In genomic region chr12:31240470-31240869, GRCm38 (mm10) we compare ENCODE assay signal across 24 mouse cellular contexts. TPM values are rescaled to one million over a fixed set of nuclear protein-coding genes. Genes with fewer than 3 reads are reported as not detected.
DNase-seq lines count a peak whose midpoint lies in the region; ATAC-seq and TF ChIP-seq lines count a peak whose summit lies in the region.
"Had no signal": no experiment of that assay in that cellular context is flagged by ENCODE, and none has a peak within 500 bp of the region (broad histone marks: within the 10 kb centered on the region; RNA-seq: fewer than 3 reads in every experiment).

TSS of gene Gm6993 (plus strand) at chr12:31240770.

- 0 out of 2 replicates have a peak within 1 kb of the TSS, but pooled peaks have one; percentile 12 for H3K27ac ChIP-seq in ES-Bruce4 (ENCODE audit: insufficient read depth, low read length)

- no peak for TF ChIP-seq CTCF in ES-Bruce4 (IDR thresholded peaks at IDR 0.05; ENCODE audit: low read depth, low read length)

- DNase-seq in kidney, adult 8-10 months: no peak
- DNase-seq: adrenal gland, adult 2 months; adrenal gland, adult 8-10 months; adrenal gland, postnatal 10 days; adrenal gland, postnatal 14 days; adrenal gland, postnatal 25 days; adrenal gland, postnatal 36 days; B cell, adult 2 months; cerebellum, adult 11 months had no signal

- H3K4me1 ChIP-seq in megakaryocyte, embryonic 14.5 days: no peaks in the 10 kb centered on the region
- peaks cover 3% of the 10 kb centered on the region for H3K4me1 ChIP-seq in ES-Bruce4 (ENCODE audit: control insufficient read depth, insufficient read depth, low read length)

- no peak for TF ChIP-seq POLR2A in ES-Bruce4 (IDR thresholded peaks at IDR 0.05; ENCODE audit: insufficient read depth, low read length)

- no peaks in the 10 kb centered on the region for H3K27me3 ChIP-seq in megakaryocyte, embryonic 14.5 days (replicated peaks)
- no peaks in the 10 kb centered on the region for H3K27me3 ChIP-seq in ES-Bruce4 (ENCODE audit: control insufficient read depth, insufficient read depth, low read length, poor library complexity, severe bottlenecking)
- H3K27me3 ChIP-seq: CH12.LX, Patski had no signal

- no peak within 1 kb of the TSS for H3K9ac ChIP-seq in ES-Bruce4 (ENCODE audit: low read depth, poor library complexity, severe bottlenecking)

- no peak for ATAC-seq in megakaryocyte, adult 5-6 weeks (ENCODE audit: poor library complexity, severe bottlenecking)
- ATAC-seq: activated CD4-positive, CD25-positive, alpha-beta regulatory T cell, adult 4 months; CD4-positive, CD25-positive, alpha-beta regulatory T cell, adult 4 months; Patski had no signal

- H3K4me3 ChIP-seq in megakaryocyte, embryonic 14.5 days (replicated peaks): peak within 1 kb of the TSS; percentile 21
- no peak within 1 kb of the TSS for H3K4me3 ChIP-seq in ES-Bruce4 (ENCODE audit: low read depth, low read length)

- H3K9me3 ChIP-seq in megakaryocyte, embryonic 14.5 days: no peaks in the 10 kb centered on the region; the same call in 1 of the 2 replicates
- H3K9me3 ChIP-seq in ES-Bruce4 (replicated peaks; ENCODE audit: control insufficient read depth, insufficient read depth, low read length, poor library complexity, severe bottlenecking): no peaks in the 10 kb centered on the region
- H3K9me3 ChIP-seq: G1E had no signal

- TF ChIP-seq EP300 in ES-Bruce4 (IDR thresholded peaks at IDR 0.05; ENCODE audit: insufficient read depth, low read depth, low read length): no peak

- no peaks in the 10 kb centered on the region for H3K36me3 ChIP-seq in megakaryocyte, embryonic 14.5 days (replicated peaks; ENCODE audit: low read length)
- no peaks in the 10 kb centered on the region for H3K36me3 ChIP-seq in ES-Bruce4 (ENCODE audit: control insufficient read depth, insufficient read depth, low read length, poor library complexity, severe bottlenecking)
- H3K36me3 ChIP-seq: G1E had no signal

RNA-seq across cellular contexts. Expression of gene Gm6993, which starts in this region (rescaled TPM):
- not detected in 2 replicates for polyA plus RNA-seq in megakaryocyte, embryonic 14.5 days (2012; ENCODE audit: insufficient read depth, low replicate concordance)
- total RNA-seq in megakaryocyte, adult 5-6 weeks (2015): not detected in 2 replicates
- not detected in 2 replicates for total RNA-seq in megakaryocyte, adult 5-6 weeks (2017)
- not detected in 2 replicates for polyA plus RNA-seq in ES-Bruce4 (2011; ENCODE audit: insufficient read depth, insufficient read length, low read depth, missing spikeins)
- total RNA-seq: adrenal gland, adult 18-20 months; adrenal gland, adult 2 months; adrenal gland, adult 8-10 months; adrenal gland, postnatal 10 days; adrenal gland, postnatal 14 days; adrenal gland, postnatal 25 days; adrenal gland, postnatal 36 days; adrenal gland, postnatal 4 days; CH12.LX; ES-E14; G1E; MEL had no signal
- polyA plus RNA-seq: activated CD4-positive, CD25-positive, alpha-beta regulatory T cell, adult 4 months; adrenal gland, adult 2 months; brain, embryonic 14.5 days; C2C12; CD4-positive, CD25-positive, alpha-beta regulatory T cell, adult 4 months; cerebellum, adult 2 months; G1E; Patski had no signal
